Mouse (Mus musculus) heart, embryonic 14.5 days (tissue): ENCODE results near the gene Trim40. TPM values are rescaled to one million over a fixed set of nuclear protein-coding genes. Genes with fewer than 3 reads are reported as not detected.

Source experiments
- ATAC-seq: fragments of 200-750 bp; cut with Nextera tagmentation; 2 replicates; pipeline ENCODE4 v1.8.0; 2017; ENCODE audit warnings: low read depth, moderate TSS enrichment; ENCODE audit not compliant: insufficient number of reproducible peaks, insufficient read depth, low FRiP score
- H3K27ac ChIP-seq, 2 experiments: fragments of 200-500 bp in 1 of 2; fragments of 300-500 bp in 1 of 2; sonication (generic) in 1 of 2; replicated peaks in 1 of 2; 2 replicates each; pipeline ENCODE4 v1.5.1; 2012 to 2014; ENCODE audit warnings: low read depth in 2 of 2, low read length in 2 of 2, control low read depth in 1 of 2, mild to moderate bottlenecking in 1 of 2, mixed read lengths in 1 of 2; ENCODE audit not compliant: control insufficient read depth in 1 of 2, insufficient read depth in 1 of 2
- H3K27me3 ChIP-seq: fragments of 300-500 bp; sonication (generic); 2 replicates; pipeline ENCODE4 v1.6.1; 2014; ENCODE audit warnings: mild to moderate bottlenecking, low read length, control low read depth; ENCODE audit not compliant: control insufficient read depth, insufficient read depth
- H3K36me3 ChIP-seq: fragments of 300-500 bp; sonication (generic); 2 replicates; pipeline ENCODE4 v1.6.1; 2014; ENCODE audit warnings: mild to moderate bottlenecking, control low read depth, low read length, mixed read lengths; ENCODE audit not compliant: control insufficient read depth, insufficient read depth
- H3K4me1 ChIP-seq, 2 experiments: fragments of 200-500 bp in 1 of 2; fragments of 300-500 bp in 1 of 2; sonication (generic) in 1 of 2; 2 replicates each; pipeline ENCODE4 v1.6.1; 2012 to 2014; ENCODE audit warnings: low read length in 2 of 2, control low read depth in 1 of 2, mixed read lengths in 1 of 2; ENCODE audit not compliant: control insufficient read depth in 2 of 2, insufficient read depth in 2 of 2
- H3K4me2 ChIP-seq: fragments of 300-500 bp; sonication (generic); 2 replicates; pipeline ENCODE4 v1.6.1; 2014; ENCODE audit warnings: mild to moderate bottlenecking, low read length
- H3K4me3 ChIP-seq, 2 experiments: fragments of 200-500 bp in 1 of 2; fragments of 300-500 bp in 1 of 2; sonication (generic) in 1 of 2; 2 replicates each; pipeline ENCODE4 v1.5.1; 2012 to 2014; ENCODE audit warnings: low read length in 2 of 2, mild to moderate bottlenecking in 2 of 2, control low read depth in 1 of 2, low read depth in 1 of 2, moderate library complexity in 1 of 2; ENCODE audit not compliant: control insufficient read depth in 1 of 2, insufficient read depth in 1 of 2
- H3K9ac ChIP-seq: fragments of 300-500 bp; sonication (generic); 2 replicates; pipeline ENCODE4 v1.6.1; 2014; ENCODE audit warnings: mild to moderate bottlenecking, low read length
- H3K9me3 ChIP-seq: fragments of 300-500 bp; sonication (generic); 2 replicates; pipeline ENCODE4 v1.6.1; 2016; ENCODE audit warnings: low read length, control low read depth; ENCODE audit not compliant: control insufficient read depth
- WGBS: fragments of 180-500 bp; shearing (Covaris S2); extraction: QIAGEN DNeasy Blood & Tissue Kit; methylation state at CpG from one replicate; pipeline ENCODE4 v1.1.7; 2014; 5-methylcytosine and 5-hydroxymethylcytosine counted together
- polyA plus RNA-seq: library from polyadenylated mRNA; unstranded; fragments of >200 nt; fragmentation: Nextera tagmentation; extraction: Ambion mirVana; gene quantifications from 2 replicates; pipeline ENCODE4 v1.2.1, GENCODE M21; 2014

The Trim40 gene
- not detected in 2 replicates for polyA plus RNA-seq

DNA sequence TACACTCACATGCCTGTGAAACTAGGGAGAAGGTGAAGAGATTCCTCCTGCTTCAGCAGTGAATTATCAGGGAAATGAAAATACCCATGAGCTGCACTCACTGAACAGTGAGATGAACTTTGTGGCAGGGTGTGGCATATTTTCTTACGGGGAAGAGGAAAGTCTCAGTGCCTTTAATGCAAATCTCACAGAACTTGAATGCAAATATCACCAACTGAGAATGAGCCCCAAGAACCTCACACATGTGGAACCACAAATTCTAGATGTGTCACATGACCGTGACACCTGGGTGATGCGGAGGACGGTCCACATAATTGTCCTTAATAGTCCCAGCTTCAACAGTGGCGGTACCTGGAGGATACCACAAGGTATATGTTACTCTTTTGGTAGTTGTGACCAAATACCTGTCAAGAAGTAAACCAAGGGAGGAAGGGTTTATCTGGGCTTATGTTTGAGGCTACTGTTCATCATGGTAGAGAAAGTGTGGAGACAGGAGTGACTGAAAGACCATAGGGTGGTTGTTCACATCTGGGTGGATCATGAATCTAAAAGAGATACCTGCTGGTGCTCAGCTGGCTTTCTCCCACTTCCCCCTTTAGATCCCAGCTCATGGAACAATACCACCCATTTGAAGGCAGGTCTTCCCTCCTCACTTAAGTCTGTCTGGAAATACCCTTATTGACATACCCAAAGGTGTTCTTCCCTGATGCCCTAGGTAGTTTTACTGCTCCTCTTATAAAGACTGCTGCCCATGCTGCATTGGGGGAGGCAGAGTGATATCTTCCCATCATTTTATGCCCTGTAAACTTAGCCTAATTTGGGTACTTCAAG is at the start of gene Trim40:
Trim40 (minus strand) TSS at position 51 of the 831 bp plus-strand sequence.
- no peak within 1 kb of the TSS for H3K4me2 ChIP-seq
- no peak within 1 kb of the TSS for H3K27ac ChIP-seq
- H3K36me3 ChIP-seq = no peaks in the 10 kb centered on the region
- no peaks in the 10 kb centered on the region for H3K4me1 ChIP-seq
- no peaks in the 10 kb centered on the region for H3K9me3 ChIP-seq
- H3K4me3 ChIP-seq = no peak within 1 kb of the TSS
- no peak for ATAC-seq
- no peak within 1 kb of the TSS for H3K9ac ChIP-seq
- no peaks in the 10 kb centered on the region for H3K27me3 ChIP-seq
- WGBS = 82% methylated on average over 5 of the region's 5 CpGs

DNA sequence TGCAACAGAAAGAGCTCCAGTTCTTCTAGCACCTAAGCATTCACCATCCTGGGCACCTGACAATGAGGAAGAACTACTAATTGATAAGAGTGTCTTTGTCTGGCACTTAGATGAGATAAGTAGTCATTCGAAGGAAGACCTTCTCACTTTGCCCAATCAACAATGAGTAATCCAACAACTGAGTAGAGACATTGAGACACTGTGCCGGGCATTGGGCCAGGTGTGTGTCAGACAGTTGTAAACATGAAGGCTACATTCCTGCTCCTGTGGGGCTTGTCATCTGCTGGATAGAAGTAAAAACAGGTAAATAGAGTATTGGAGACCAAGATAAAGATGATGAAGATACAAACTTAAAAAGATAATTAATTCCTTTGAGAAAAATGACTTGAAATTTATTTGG is 48.1 kb upstream of the Trim40 start:
- H3K36me3 ChIP-seq = no peaks in the 10 kb centered on the region
- no peak overlapping the region for H3K9ac ChIP-seq
- no peaks in the 10 kb centered on the region for H3K9me3 ChIP-seq
- H3K4me3 ChIP-seq = no peak overlapping the region
- H3K4me1 ChIP-seq = peaks cover 3 to 4% of the 10 kb centered on the region in 2 experiments; a peak in 3 of 4 replicates
- no peak overlapping the region for H3K4me2 ChIP-seq
- no peak overlapping the region for H3K27ac ChIP-seq
- WGBS = 70% methylated on average over 2 of the region's 2 CpGs
- ATAC-seq = no peak
- peaks cover 30% of the 10 kb centered on the region for H3K27me3 ChIP-seq

DNA sequence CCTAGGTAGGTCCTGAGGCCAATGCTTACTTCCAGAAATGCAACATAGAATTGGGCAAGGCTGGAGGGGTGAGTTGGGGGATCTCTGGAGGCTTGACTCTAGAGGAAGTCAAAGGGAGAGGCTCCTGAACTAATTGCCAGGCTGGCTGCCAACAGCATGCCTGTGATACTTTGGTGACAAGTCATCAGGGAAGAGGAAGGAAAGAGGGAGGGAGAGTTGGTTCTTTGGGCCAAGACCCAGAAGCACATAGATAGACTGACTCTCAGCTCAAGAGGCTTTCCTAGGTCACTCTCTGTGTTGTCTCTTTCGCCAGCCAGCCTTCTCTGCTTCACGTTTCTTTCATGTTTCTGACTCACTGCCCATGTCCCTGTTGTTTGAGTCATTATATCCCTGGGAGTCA is 41.9 kb upstream of the Trim40 start:
- ATAC-seq = no peak
- no peak overlapping the region for H3K4me3 ChIP-seq
- H3K9ac ChIP-seq = no peak overlapping the region
- H3K36me3 ChIP-seq = no peaks in the 10 kb centered on the region
- H3K27ac ChIP-seq = no peak overlapping the region
- 0 out of 2 replicates have a peak, but pooled peaks cover 5% of the 10 kb centered on the region for H3K27me3 ChIP-seq
- WGBS = 18% methylated on average over 2 of the region's 2 CpGs
- no peaks in the 10 kb centered on the region for H3K9me3 ChIP-seq
- no peak overlapping the region for H3K4me2 ChIP-seq
- H3K4me1 ChIP-seq = peaks cover 0 to 4% of the 10 kb centered on the region in 2 experiments; a peak in 2 of 4 replicates

DNA sequence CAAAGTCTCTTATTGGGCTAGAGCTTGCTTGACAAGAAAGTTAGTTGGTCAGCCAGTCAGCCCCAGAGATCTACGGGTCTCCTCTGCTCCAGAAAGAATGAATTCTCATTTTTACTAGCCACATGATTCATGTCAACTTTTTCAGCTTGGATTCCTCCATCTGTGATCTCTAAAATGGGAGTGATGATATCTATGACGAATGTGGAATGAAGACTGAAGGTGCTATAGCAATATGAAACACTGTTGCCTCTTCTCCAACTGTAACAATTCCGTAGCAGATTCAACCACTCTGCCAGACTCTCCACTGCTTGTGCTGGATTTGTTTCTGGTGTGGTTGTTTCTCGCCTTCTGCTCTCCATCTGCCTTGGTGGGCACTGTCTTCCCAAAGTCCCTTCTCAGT is 41.2 kb upstream of the Trim40 start:
- 64% methylated on average over 4 of the region's 4 CpGs for WGBS
- no peak for ATAC-seq
- no peak overlapping the region for H3K27ac ChIP-seq
- 0 out of 2 replicates have a peak, but pooled peaks cover 5% of the 10 kb centered on the region for H3K27me3 ChIP-seq
- H3K36me3 ChIP-seq = no peaks in the 10 kb centered on the region
- no peak overlapping the region for H3K9ac ChIP-seq
- no peak overlapping the region for H3K4me2 ChIP-seq
- H3K9me3 ChIP-seq = no peaks in the 10 kb centered on the region
- no peak overlapping the region for H3K4me3 ChIP-seq
- peaks cover 0 to 4% of the 10 kb centered on the region in 2 experiments; a peak in 2 of 4 replicates for H3K4me1 ChIP-seq

DNA sequence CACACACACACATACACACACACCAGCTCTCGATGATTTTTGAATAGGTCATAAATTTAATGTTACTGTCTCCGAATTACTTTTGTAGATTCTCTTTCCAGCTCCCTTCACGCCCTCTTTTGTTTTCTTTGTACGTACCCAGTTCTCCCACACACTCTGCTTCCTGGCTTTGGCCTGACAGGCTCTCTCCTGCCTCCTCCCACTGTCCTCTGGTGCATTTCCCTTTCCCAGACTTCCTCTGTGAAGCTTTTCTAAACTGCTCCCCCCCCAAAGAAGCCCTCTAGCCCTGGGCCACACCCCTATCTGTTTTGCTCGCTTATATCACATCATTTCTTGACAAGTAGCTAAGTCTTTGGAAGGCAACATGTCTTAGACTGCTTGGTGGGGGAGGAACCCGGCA is 40.3 kb upstream of the Trim40 start:
- WGBS = 65% methylated on average over 6 of the region's 6 CpGs
- peaks cover 0 to 4% of the 10 kb centered on the region in 2 experiments; a peak in 2 of 4 replicates for H3K4me1 ChIP-seq
- H3K36me3 ChIP-seq = no peaks in the 10 kb centered on the region
- H3K9me3 ChIP-seq = no peaks in the 10 kb centered on the region
- no peak for ATAC-seq
- H3K27me3 ChIP-seq = 0 out of 2 replicates have a peak, but pooled peaks cover 5% of the 10 kb centered on the region
- 0 out of 4 replicates have a peak overlapping the region, but pooled peaks of 1 of the 2 experiments have one; percentile 6 for H3K27ac ChIP-seq
- no peak overlapping the region for H3K4me3 ChIP-seq
- H3K9ac ChIP-seq = no peak overlapping the region
- no peak overlapping the region for H3K4me2 ChIP-seq

DNA sequence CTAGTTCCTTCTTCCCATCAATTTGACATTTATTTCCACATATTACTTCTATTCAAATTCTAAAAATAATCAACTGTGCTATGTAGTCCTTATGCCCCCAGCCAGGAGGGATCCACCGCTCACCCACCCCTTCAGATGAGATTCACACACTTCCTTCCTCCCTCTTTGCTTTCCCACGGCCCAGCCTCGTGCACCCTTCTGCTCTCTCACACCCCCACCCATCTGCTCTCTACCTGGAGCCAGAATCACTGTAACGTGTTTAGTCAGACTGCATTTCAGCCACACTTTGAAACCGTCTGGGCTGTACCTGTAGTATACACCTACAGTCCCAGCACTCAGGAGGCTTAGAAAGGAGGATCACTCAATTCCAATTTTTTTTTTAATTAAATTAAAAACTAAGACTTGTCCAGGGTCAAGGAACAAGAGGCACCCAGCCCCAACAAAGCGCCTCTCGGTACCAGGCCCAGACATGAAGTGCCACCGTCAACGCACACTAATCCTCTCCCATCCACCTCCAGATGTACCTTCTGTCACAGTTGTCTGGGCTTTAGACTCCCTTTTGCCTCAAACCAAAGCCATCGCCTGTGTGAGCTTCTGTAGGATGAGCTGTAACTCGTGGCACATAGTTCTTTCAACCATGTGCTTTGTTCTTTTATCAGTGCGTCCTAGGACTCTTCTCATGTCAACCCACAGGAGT is 39.5 kb upstream of the Trim40 start:
- no peak for ATAC-seq
- 0 out of 4 replicates have a peak overlapping the region, but pooled peaks of 1 of the 2 experiments have one; percentile 6 for H3K27ac ChIP-seq
- no peak overlapping the region for H3K4me2 ChIP-seq
- H3K27me3 ChIP-seq = 0 out of 2 replicates have a peak, but pooled peaks cover 4% of the 10 kb centered on the region
- WGBS = 69% methylated on average over 12 of the region's 12 CpGs
- H3K9ac ChIP-seq = no peak overlapping the region
- H3K4me3 ChIP-seq = no peak overlapping the region
- no peaks in the 10 kb centered on the region for H3K9me3 ChIP-seq
- peaks cover 0 to 4% of the 10 kb centered on the region in 2 experiments; a peak in 2 of 4 replicates for H3K4me1 ChIP-seq
- no peaks in the 10 kb centered on the region for H3K36me3 ChIP-seq

DNA sequence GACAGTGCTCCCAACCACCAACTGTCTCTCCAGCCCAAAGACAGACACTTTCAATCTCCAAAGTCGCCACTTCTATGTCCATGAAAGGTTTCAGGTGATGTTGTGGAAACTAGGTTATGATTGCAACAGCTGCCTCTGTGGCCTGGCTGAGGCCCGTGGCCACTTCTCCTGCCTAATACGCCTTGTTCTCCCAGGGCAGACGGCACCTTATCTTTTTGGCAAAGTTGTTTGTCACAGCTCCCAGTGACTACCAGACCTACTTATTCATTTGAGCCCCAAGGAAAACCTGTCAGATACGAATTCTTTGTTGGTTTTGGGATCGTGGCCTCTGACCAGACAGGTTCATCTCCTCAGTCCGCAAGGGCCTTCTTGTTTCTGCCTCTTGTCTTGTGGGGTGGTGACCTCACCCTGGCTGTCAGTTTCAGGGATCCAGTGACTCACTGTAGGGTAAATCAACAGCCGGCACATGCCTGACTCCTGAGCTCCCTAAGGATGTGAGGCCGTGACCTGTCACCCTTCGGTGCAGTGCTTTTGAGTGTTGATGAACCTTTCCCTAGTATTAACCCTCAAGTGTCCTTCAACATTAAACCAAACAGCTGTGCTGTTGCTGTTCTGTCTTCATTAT is 37.7 kb upstream of the Trim40 start:
- WGBS = 26% methylated on average over 10 of the region's 10 CpGs
- ATAC-seq = no peak
- Histone ChIP-seq H3K4me2 (no peak overlapping the region), H3K36me3 (no peaks in the 10 kb centered on the region), H3K9me3 (no peaks in the 10 kb centered on the region), H3K27me3 (no peaks in the 10 kb centered on the region), H3K27ac (no peak overlapping the region), H3K9ac (no peak overlapping the region), H3K4me3 (no peak overlapping the region), H3K4me1 (peaks cover 0 to 4% of the 10 kb centered on the region in 2 experiments; a peak in 2 of 4 replicates)
